Mouse (Mus musculus) embryonic facial prominence, embryonic 11.5 days (tissue): ENCODE data around the gene 1600014C23Rik. TPM values are rescaled to one million over a fixed set of nuclear protein-coding genes. Genes with fewer than 3 reads are reported as not detected.

ENCODE experiments used
- ATAC-seq: fragments of 200-750 bp; cut with Nextera tagmentation; replicated peaks from 2 replicates; pipeline ENCODE4 v1.8.0; 2017; ENCODE audit warnings: low read depth; ENCODE audit not compliant: insufficient number of reproducible peaks, low FRiP score, low TSS enrichment
- DNase-seq: peaks from one replicate; pipeline ENCODE4 v3.0.0-alpha.2; 2015; ENCODE audit warnings: low spot score
- H3K27ac ChIP-seq: fragments of 300-500 bp; sonication (generic); replicated peaks from 2 replicates; pipeline ENCODE4 v1.5.1; 2014; ENCODE audit warnings: mild to moderate bottlenecking, low read depth, low read length, control low read depth
- H3K27me3 ChIP-seq: fragments of 300-500 bp; sonication (generic); 2 replicates; pipeline ENCODE4 v1.6.1; 2014; ENCODE audit warnings: mild to moderate bottlenecking, low read length, moderate library complexity, mixed read lengths; ENCODE audit not compliant: control insufficient read depth, insufficient read depth
- H3K36me3 ChIP-seq: fragments of 300-500 bp; sonication (generic); replicated peaks from 2 replicates; pipeline ENCODE4 v1.6.1; 2014; ENCODE audit warnings: low read depth, mild to moderate bottlenecking, low read length, moderate library complexity, mixed read lengths; ENCODE audit not compliant: control insufficient read depth, insufficient read depth
- H3K4me1 ChIP-seq: fragments of 300-500 bp; sonication (generic); 2 replicates; pipeline ENCODE4 v1.6.1; 2014; ENCODE audit warnings: low read length, mixed read lengths; ENCODE audit not compliant: control insufficient read depth, insufficient read depth
- H3K4me2 ChIP-seq: fragments of 300-500 bp; sonication (generic); 2 replicates; pipeline ENCODE4 v1.6.1; 2014; ENCODE audit warnings: low read depth, mild to moderate bottlenecking, control low read depth, low read length, moderate library complexity
- H3K4me3 ChIP-seq: fragments of 300-500 bp; sonication (generic); 2 replicates; pipeline ENCODE4 v1.5.1; 2014; ENCODE audit warnings: low read depth, low read length, control low read depth
- H3K9ac ChIP-seq: fragments of 300-500 bp; sonication (generic); replicated peaks from 2 replicates; pipeline ENCODE4 v1.6.1; 2014; ENCODE audit warnings: mild to moderate bottlenecking, control low read depth, low read length
- H3K9me3 ChIP-seq: fragments of 300-500 bp; sonication (generic); replicated peaks from 2 replicates; pipeline ENCODE4 v1.6.1; 2016; ENCODE audit warnings: mild to moderate bottlenecking, low read length, inconsistent platforms, mixed read lengths; ENCODE audit not compliant: control insufficient read depth
- WGBS: fragments of 180-500 bp; shearing (Covaris S2); extraction: QIAGEN DNeasy Blood & Tissue Kit; methylation state at CpG from one replicate; pipeline ENCODE4 v1.1.7; 2014; 5-methylcytosine and 5-hydroxymethylcytosine counted together
- polyA plus RNA-seq: library from polyadenylated mRNA; unstranded; fragments of >200 nt; fragmentation: Nextera tagmentation; extraction: Ambion mirVana; gene quantifications from 2 replicates; pipeline ENCODE4 v1.2.1, GENCODE M21; 2014

1600014C23Rik gene
- polyA plus RNA-seq, 1 experiment from 2014 or later: not detected

GRCm38 (mm10) chr17:45769821-45770220, 36.2 kb upstream of the 1600014C23Rik start:
- 0 out of 2 replicates have a peak, but pooled peaks cover 4% of the 10 kb centered on the region for H3K4me1 ChIP-seq
- H3K4me3 ChIP-seq: no peak overlapping the region
- ATAC-seq (no peak), DNase-seq (no peak)
- no peak overlapping the region for H3K27ac ChIP-seq
- H3K27me3 ChIP-seq: no peaks in the 10 kb centered on the region
- no peak overlapping the region for H3K4me2 ChIP-seq
- no peaks in the 10 kb centered on the region for H3K36me3 ChIP-seq
- WGBS: 68% methylated on average over 6 of the region's 6 CpGs
- H3K9me3 ChIP-seq: no peaks in the 10 kb centered on the region
- H3K9ac ChIP-seq: no peak overlapping the region

GRCm38 (mm10) chr17:45767536-45768146, 34.0 kb upstream of the 1600014C23Rik start:
- Histone ChIP-seq H3K9me3 (no peaks in the 10 kb centered on the region), H3K27ac (no peak overlapping the region), H3K9ac (no peak overlapping the region), H3K4me3 (no peak overlapping the region), H3K36me3 (no peaks in the 10 kb centered on the region), H3K27me3 (no peaks in the 10 kb centered on the region), H3K4me1 (0 out of 2 replicates have a peak, but pooled peaks cover 4% of the 10 kb centered on the region), H3K4me2 (no peak overlapping the region)
- no peak for ATAC-seq
- WGBS: 40% methylated on average over 8 of the region's 9 CpGs
- DNase-seq: no peak

GRCm38 (mm10) chr17:45766735-45767535, 33.3 kb upstream of the 1600014C23Rik start:
- peak; percentile 92 for ATAC-seq

GRCm38 (mm10) chr17:45765914-45766313, 32.3 kb upstream of the 1600014C23Rik start:
- DNase-seq: no peak
- H3K4me2 ChIP-seq: no peak overlapping the region
- H3K27me3 ChIP-seq: no peaks in the 10 kb centered on the region
- WGBS: 93% methylated on average over 3 of the region's 3 CpGs
- peaks cover 4% of the 10 kb centered on the region; the same call in 1 of the 2 replicates for H3K4me1 ChIP-seq
- H3K4me3 ChIP-seq: no peak overlapping the region
- no peak overlapping the region for H3K27ac ChIP-seq
- no peaks in the 10 kb centered on the region for H3K36me3 ChIP-seq
- no peak for ATAC-seq
- H3K9me3 ChIP-seq: no peaks in the 10 kb centered on the region
- 0 out of 2 replicates have a peak overlapping the region, but pooled peaks have one; percentile 18 for H3K9ac ChIP-seq

More at GRCm38 (mm10) chr17:45766735-45767535, 33.3 kb upstream of the 1600014C23Rik start:
- Histone ChIP-seq H3K27ac (peak overlapping the region; percentile 57), H3K36me3 (no peaks in the 10 kb centered on the region), H3K4me1 (0 out of 2 replicates have a peak, but pooled peaks cover 4% of the 10 kb centered on the region), H3K27me3 (no peaks in the 10 kb centered on the region), H3K9ac (peak overlapping the region; percentile 5), H3K9me3 (no peaks in the 10 kb centered on the region), H3K4me2 (0 out of 2 replicates have a peak overlapping the region, but pooled peaks have one; percentile 2), H3K4me3 (no peak overlapping the region)
- WGBS: 12% methylated on average over 12 of the region's 12 CpGs
- DNase-seq: peak; percentile 92

GRCm38 (mm10) chr17:45763188-45763587, 29.5 kb upstream of the 1600014C23Rik start:
- H3K4me1 ChIP-seq: peaks cover 4% of the 10 kb centered on the region; the same call in 1 of the 2 replicates
- H3K27me3 ChIP-seq: no peaks in the 10 kb centered on the region
- no peak overlapping the region for H3K9ac ChIP-seq
- no peak overlapping the region for H3K27ac ChIP-seq
- no peaks in the 10 kb centered on the region for H3K36me3 ChIP-seq
- H3K4me3 ChIP-seq: no peak overlapping the region
- H3K4me2 ChIP-seq: no peak overlapping the region
- ATAC-seq (no peak), DNase-seq (no peak)
- H3K9me3 ChIP-seq: no peaks in the 10 kb centered on the region
- WGBS: 91% methylated on average over 8 of the region's 8 CpGs

GRCm38 (mm10) chr17:45761902-45762301, 28.3 kb upstream of the 1600014C23Rik start:
- H3K4me1 ChIP-seq: peaks cover 4% of the 10 kb centered on the region; the same call in 1 of the 2 replicates
- H3K9me3 ChIP-seq: no peaks in the 10 kb centered on the region
- no peak overlapping the region for H3K4me3 ChIP-seq
- DNase-seq: no peak
- WGBS: 86% methylated on average over 3 of the region's 3 CpGs
- H3K4me2 ChIP-seq: no peak overlapping the region
- no peak for ATAC-seq
- H3K9ac ChIP-seq: no peak overlapping the region
- H3K27me3 ChIP-seq: no peaks in the 10 kb centered on the region
- H3K36me3 ChIP-seq: no peaks in the 10 kb centered on the region
- no peak overlapping the region for H3K27ac ChIP-seq

- WGBS: 43% methylated on average over 10 of the region's 10 CpGs
- Histone ChIP-seq H3K9ac (no peak overlapping the region), H3K4me3 (no peak overlapping the region), H3K27ac (no peak overlapping the region), H3K36me3 (no peaks in the 10 kb centered on the region), H3K27me3 (no peaks in the 10 kb centered on the region), H3K9me3 (no peaks in the 10 kb centered on the region), H3K4me1 (peaks cover 3% of the 10 kb centered on the region; the same call in 1 of the 2 replicates), H3K4me2 (no peak overlapping the region)
- ATAC-seq (no peak), DNase-seq (no peak)
Observed at GRCm38 (mm10) chr17:45760965-45761645, 27.5 kb upstream of the 1600014C23Rik start.
